Mouse (Mus musculus) megakaryocyte, embryonic 14.5 days (primary cell): ENCODE results near the gene Plcg1. TPM values are rescaled to one million over a fixed set of nuclear protein-coding genes. Genes with fewer than 3 reads are reported as not detected.

ENCODE experiments used
- H3K27me3 ChIP-seq: replicated peaks from 2 replicates; pipeline ENCODE3; 2012; ENCODE audit warnings: inconsistent platforms
- H3K36me3 ChIP-seq: replicated peaks from 2 replicates; pipeline ENCODE3; 2012; ENCODE audit warnings: low read length, inconsistent platforms, mixed read lengths
- H3K4me1 ChIP-seq: 2 replicates; pipeline ENCODE4 v1.6.1; 2012; ENCODE audit warnings: inconsistent platforms
- H3K4me3 ChIP-seq: replicated peaks from 2 replicates; pipeline ENCODE3; 2012; ENCODE audit warnings: moderate library complexity, mild to moderate bottlenecking, inconsistent platforms
- H3K9me3 ChIP-seq: 2 replicates; pipeline ENCODE4 v1.6.1; 2012; ENCODE audit warnings: inconsistent platforms
- FLI1 ChIP-seq: IDR thresholded peaks from 2 replicates; pipeline ENCODE4 v1.6.1; 2012; ENCODE audit warnings: low read length, inconsistent platforms, mixed read lengths
- GATA1 ChIP-seq: IDR thresholded peaks from 3 replicates; pipeline ENCODE4 v1.6.1; 2012; ENCODE audit warnings: mixed read lengths, low read length, inconsistent platforms, borderline replicate concordance
- polyA plus RNA-seq: library from polyadenylated mRNA; stranded (reverse); fragments of >175 nt; gene quantifications from 2 replicates; pipeline ENCODE4 v1.2.3, GENCODE M21; 2012; ENCODE audit warnings: low replicate concordance; ENCODE audit not compliant: insufficient read depth

Plcg1 gene
- polyA plus RNA-seq, 1 experiment, result 4.1 TPM

GRCm38 (mm10) chr2:160780154-160780833 lies 49.2 kb downstream of the Plcg1 start:
- H3K36me3 ChIP-seq, result peaks cover 7% of the 10 kb centered on the region
- H3K9me3 ChIP-seq, result peaks cover 7% of the 10 kb centered on the region
- H3K27me3 ChIP-seq, result peaks cover 9% of the 10 kb centered on the region
- H3K4me3 ChIP-seq, result no peak overlapping the region
- TF ChIP-seq FLI1, result no peak
- TF ChIP-seq GATA1, result no peak
- peaks cover 4% of the 10 kb centered on the region; the same call in 1 of the 2 replicates for H3K4me1 ChIP-seq

GRCm38 (mm10) chr2:160780834-160781219 lies 49.7 kb downstream of the Plcg1 start:
- H3K4me1 ChIP-seq, result peaks cover 4% of the 10 kb centered on the region; the same call in 1 of the 2 replicates
- H3K36me3 ChIP-seq, result peaks cover 7% of the 10 kb centered on the region
- TF ChIP-seq FLI1, result no peak
- TF ChIP-seq GATA1, result no peak
- no peak overlapping the region for H3K4me3 ChIP-seq
- H3K9me3 ChIP-seq, result peaks cover 7% of the 10 kb centered on the region
- peaks cover 9% of the 10 kb centered on the region for H3K27me3 ChIP-seq

DNA sequence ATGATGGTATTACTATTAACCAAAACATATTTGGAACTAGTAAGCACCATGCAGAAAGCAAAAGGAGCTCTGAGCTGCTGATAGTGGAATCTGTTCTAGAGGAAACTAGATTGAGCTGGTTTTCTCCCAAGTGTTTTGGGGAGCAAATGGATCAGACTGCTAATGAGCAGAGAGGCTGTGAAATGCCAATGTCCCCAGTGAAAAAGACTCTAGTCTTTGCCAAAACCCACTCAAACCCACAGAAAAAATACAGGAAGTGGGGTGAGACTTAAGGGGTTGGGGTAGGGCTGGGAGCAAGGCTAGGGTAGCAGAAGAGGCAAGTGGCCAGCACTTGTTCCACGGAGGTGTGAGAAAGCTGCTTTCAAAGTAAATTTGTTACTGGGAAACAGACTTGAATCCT lies 55.2 kb downstream of the Plcg1 start:
- no peak overlapping the region for H3K4me3 ChIP-seq
- H3K9me3 ChIP-seq, result peaks cover 7% of the 10 kb centered on the region
- peaks cover 7% of the 10 kb centered on the region for H3K27me3 ChIP-seq
- TF ChIP-seq FLI1 (no peak), GATA1 (no peak)
- peaks cover 12% of the 10 kb centered on the region; the same call in 1 of the 2 replicates for H3K4me1 ChIP-seq
- H3K36me3 ChIP-seq, result peaks cover 5% of the 10 kb centered on the region

- H3K9me3 ChIP-seq, result no peaks in the 10 kb centered on the region
- peaks cover 21% of the 10 kb centered on the region for H3K4me1 ChIP-seq
- no peaks in the 10 kb centered on the region for H3K36me3 ChIP-seq
- H3K27me3 ChIP-seq, result peaks cover 5% of the 10 kb centered on the region
- H3K4me3 ChIP-seq, result no peak overlapping the region
- TF ChIP-seq FLI1 (no peak), GATA1 (no peak)
These were observed 57.9 kb downstream of the Plcg1 start for GRCm38 (mm10) chr2:160789046-160789445.

GRCm38 (mm10) chr2:160789741-160790140 lies 58.6 kb downstream of the Plcg1 start:
- H3K4me3 ChIP-seq, result no peak overlapping the region
- peaks cover 17% of the 10 kb centered on the region for H3K4me1 ChIP-seq
- no peak for TF ChIP-seq GATA1
- TF ChIP-seq FLI1, result no peak
- no peaks in the 10 kb centered on the region for H3K36me3 ChIP-seq
- peaks cover 5% of the 10 kb centered on the region for H3K27me3 ChIP-seq
- no peaks in the 10 kb centered on the region for H3K9me3 ChIP-seq

DNA sequence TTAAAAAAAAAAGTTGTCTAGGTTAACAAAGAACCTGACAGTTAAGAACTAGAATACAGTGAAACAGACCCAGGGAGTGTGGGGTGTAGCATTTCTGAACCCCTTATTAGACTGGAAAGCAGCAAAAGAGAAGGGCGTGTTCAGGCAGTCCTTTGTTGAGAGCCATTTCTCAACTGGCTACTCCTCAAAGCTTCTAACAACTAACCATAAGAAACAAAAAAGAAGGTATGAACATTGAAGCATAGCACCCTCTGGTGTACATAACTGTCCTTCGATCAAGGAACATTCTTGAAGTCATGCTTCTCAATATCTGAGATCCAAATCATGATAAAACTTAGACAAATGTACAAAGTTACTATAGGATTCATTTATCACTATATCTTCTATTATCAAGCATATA lies 62.0 kb downstream of the Plcg1 start:
- H3K4me3 ChIP-seq, result no peak overlapping the region
- H3K36me3 ChIP-seq, result no peaks in the 10 kb centered on the region
- H3K9me3 ChIP-seq, result no peaks in the 10 kb centered on the region
- no peak for TF ChIP-seq FLI1
- TF ChIP-seq GATA1, result no peak
- H3K4me1 ChIP-seq, result peaks cover 17% of the 10 kb centered on the region
- peaks cover 6% of the 10 kb centered on the region for H3K27me3 ChIP-seq

- Histone ChIP-seq H3K27me3 (peaks cover 4% of the 10 kb centered on the region), H3K4me1 (peaks cover 9% of the 10 kb centered on the region), H3K4me3 (no peak overlapping the region), H3K9me3 (no peaks in the 10 kb centered on the region), H3K36me3 (no peaks in the 10 kb centered on the region)
- TF ChIP-seq GATA1 (no peak), FLI1 (no peak)
These were observed 65.9 kb downstream of the Plcg1 start for GRCm38 (mm10) chr2:160796973-160797372.

DNA sequence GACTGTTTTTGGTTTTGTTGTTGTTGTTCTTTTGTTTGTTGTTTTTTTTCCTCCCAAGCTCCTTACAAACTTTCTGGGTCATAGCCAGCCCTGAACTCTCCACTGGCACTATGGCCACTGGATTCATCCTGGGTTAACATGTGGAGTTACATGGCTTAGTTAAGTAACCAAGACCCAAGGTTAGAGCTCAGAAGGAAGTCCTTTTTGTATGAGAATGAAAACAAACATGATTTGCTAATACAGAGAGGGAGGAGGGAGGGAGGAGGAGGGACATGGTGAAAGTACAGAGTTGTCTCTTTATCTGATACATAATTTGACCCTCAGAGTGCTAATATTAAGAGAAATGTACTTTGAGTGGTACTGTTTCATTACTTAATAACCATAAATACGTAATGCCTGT lies 67.1 kb downstream of the Plcg1 start:
- TF ChIP-seq FLI1 (no peak), GATA1 (no peak)
- Histone ChIP-seq H3K4me1 (no peaks in the 10 kb centered on the region), H3K9me3 (no peaks in the 10 kb centered on the region), H3K27me3 (peaks cover 4% of the 10 kb centered on the region), H3K36me3 (no peaks in the 10 kb centered on the region), H3K4me3 (no peak overlapping the region)

- no peaks in the 10 kb centered on the region for H3K36me3 ChIP-seq
- no peak overlapping the region for H3K4me3 ChIP-seq
- H3K4me1 ChIP-seq, result no peaks in the 10 kb centered on the region
- no peak for TF ChIP-seq GATA1
- TF ChIP-seq FLI1, result no peak
- no peaks in the 10 kb centered on the region for H3K9me3 ChIP-seq
- H3K27me3 ChIP-seq, result peaks cover 5% of the 10 kb centered on the region
These were observed 69.9 kb downstream of the Plcg1 start for GRCm38 (mm10) chr2:160800967-160801366.

DNA sequence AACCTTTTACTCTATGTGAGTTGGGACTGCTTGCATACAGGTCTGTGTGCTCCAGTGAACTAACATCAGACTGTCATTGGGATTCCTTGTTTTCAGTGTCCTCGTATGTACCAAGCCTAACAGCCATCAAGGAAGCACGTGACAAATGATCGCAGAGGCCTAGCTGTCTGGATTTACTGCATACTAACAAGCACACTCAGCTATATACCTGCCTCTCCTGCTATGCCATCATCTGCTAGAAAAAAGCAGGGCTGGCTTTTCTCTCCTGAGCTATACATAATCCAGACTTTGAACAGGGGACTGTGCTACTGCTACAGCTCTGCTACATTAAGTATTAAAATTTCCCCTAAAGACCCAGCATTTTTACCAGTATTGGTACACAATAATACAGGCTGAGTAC lies 71.2 kb downstream of the Plcg1 start:
- Histone ChIP-seq H3K27me3 (peaks cover 7% of the 10 kb centered on the region), H3K36me3 (no peaks in the 10 kb centered on the region), H3K9me3 (no peaks in the 10 kb centered on the region), H3K4me1 (no peaks in the 10 kb centered on the region), H3K4me3 (no peak overlapping the region)
- no peak for TF ChIP-seq FLI1
- TF ChIP-seq GATA1, result no peak
